Mouse (Mus musculus) bone marrow macrophage, adult 2 months (primary cell): ENCODE data around the gene Hspa12b. TPM values are rescaled to one million over a fixed set of nuclear protein-coding genes. Genes with fewer than 3 reads are reported as not detected.
A peak's percentile ranks its signal among the peaks of the same experiment; 100 is the strongest.

Source experiments
- H3K27ac ChIP-seq: 2 replicates; pipeline ENCODE4 v1.5.1; 2012; ENCODE audit warnings: low read depth, low read length; ENCODE audit not compliant: insufficient read depth
- H3K4me1 ChIP-seq: 2 replicates; pipeline ENCODE4 v1.6.1; 2012; ENCODE audit warnings: low read length; ENCODE audit not compliant: control insufficient read depth, insufficient read depth
- H3K4me3 ChIP-seq: 2 replicates; pipeline ENCODE4 v1.5.1; 2012; ENCODE audit warnings: mild to moderate bottlenecking, low read length, moderate library complexity; ENCODE audit not compliant: insufficient read depth
- CTCF ChIP-seq: IDR thresholded peaks from 2 replicates; pipeline ENCODE4 v1.5.1; 2012; ENCODE audit warnings: low read depth, mild to moderate bottlenecking, low read length, moderate library complexity
- POLR2A ChIP-seq: IDR thresholded peaks from 2 replicates; pipeline ENCODE4 v1.6.1; 2012; ENCODE audit warnings: mild to moderate bottlenecking, low read depth, low read length, borderline replicate concordance
- polyA plus RNA-seq: library from polyadenylated mRNA; stranded (reverse); fragments of >200 nt; gene quantifications from 2 replicates; pipeline ENCODE4 v1.2.4, GENCODE M21; 2012; ENCODE audit not compliant: missing spikeins, insufficient read depth, insufficient read length

The Hspa12b gene
- polyA plus RNA-seq, 1 experiment = not detected

GRCm38 (mm10) chr2:131146193-131147042 lies 19.3 kb downstream of the Hspa12b start:
- no peak overlapping the region for H3K4me3 ChIP-seq
- no peak for TF ChIP-seq POLR2A
- TF ChIP-seq CTCF = no peak
- no peak overlapping the region for H3K27ac ChIP-seq

GRCm38 (mm10) chr2:131147043-131147365 lies 19.9 kb downstream of the Hspa12b start:
- TF ChIP-seq CTCF (no peak), POLR2A (no peak)
- Histone ChIP-seq H3K4me1 (no peaks in the 10 kb centered on the region), H3K4me3 (no peak overlapping the region), H3K27ac (no peak overlapping the region)

More at GRCm38 (mm10) chr2:131146193-131147042, 19.3 kb downstream of the Hspa12b start:
- H3K4me1 ChIP-seq = no peaks in the 10 kb centered on the region

- H3K27ac ChIP-seq = no peak overlapping the region
- TF ChIP-seq POLR2A (no peak), CTCF (no peak)
- no peaks in the 10 kb centered on the region for H3K4me1 ChIP-seq
- H3K4me3 ChIP-seq = no peak overlapping the region
Observed at GRCm38 (mm10) chr2:131148353-131149253, 21.5 kb downstream of the Hspa12b start.

GRCm38 (mm10) chr2:131149254-131149578 lies 22.1 kb downstream of the Hspa12b start:
- Histone ChIP-seq H3K4me1 (no peaks in the 10 kb centered on the region), H3K4me3 (no peak overlapping the region), H3K27ac (no peak overlapping the region)
- TF ChIP-seq POLR2A (no peak), CTCF (no peak)

GRCm38 (mm10) chr2:131152166-131152730 lies 25.2 kb downstream of the Hspa12b start:
- no peak for TF ChIP-seq CTCF
- no peak for TF ChIP-seq POLR2A
- no peak overlapping the region for H3K4me3 ChIP-seq
- H3K4me1 ChIP-seq = no peaks in the 10 kb centered on the region
- H3K27ac ChIP-seq = no peak overlapping the region

GRCm38 (mm10) chr2:131154036-131154435 lies 27.0 kb downstream of the Hspa12b start:
- TF ChIP-seq CTCF (no peak), POLR2A (no peak)
- H3K4me3 ChIP-seq = no peak overlapping the region
- H3K4me1 ChIP-seq = peaks cover 6% of the 10 kb centered on the region
- no peak overlapping the region for H3K27ac ChIP-seq

GRCm38 (mm10) chr2:131156987-131157386 lies 29.9 kb downstream of the Hspa12b start:
- Histone ChIP-seq H3K27ac (no peak overlapping the region), H3K4me3 (no peak overlapping the region), H3K4me1 (peaks cover 6% of the 10 kb centered on the region)
- TF ChIP-seq CTCF = no peak

GRCm38 (mm10) chr2:131159491-131159910 lies 32.4 kb downstream of the Hspa12b start:
- Histone ChIP-seq H3K4me3 (peak overlapping the region; percentile 63), H3K27ac (no peak overlapping the region), H3K4me1 (peaks cover 6% of the 10 kb centered on the region)
- TF ChIP-seq POLR2A = no peak
- no peak for TF ChIP-seq CTCF

GRCm38 (mm10) chr2:131159938-131160581 lies 33.0 kb downstream of the Hspa12b start, which contains the start of gene 1700037H04Rik:
1700037H04Rik (minus strand) TSS chr2:131160081.
- TF ChIP-seq CTCF = no peak
- TF ChIP-seq POLR2A = no peak
- H3K4me3 ChIP-seq = peak within 1 kb of the TSS; percentile 70
- peak within 1 kb of the TSS; percentile 54 for H3K27ac ChIP-seq
- peaks cover 6% of the 10 kb centered on the region for H3K4me1 ChIP-seq

GRCm38 (mm10) chr2:131160671-131161111 lies 33.6 kb downstream of the Hspa12b start:
- peak overlapping the region; percentile 70 for H3K4me3 ChIP-seq
- TF ChIP-seq POLR2A (no peak), CTCF (no peak)
- peaks cover 9% of the 10 kb centered on the region for H3K4me1 ChIP-seq
- H3K27ac ChIP-seq = peak overlapping the region; percentile 54
